Mouse (Mus musculus) hindbrain, embryonic 14.5 days (tissue): ENCODE data around the gene Anapc1. TPM values are rescaled to one million over a fixed set of nuclear protein-coding genes. Genes with fewer than 3 reads are reported as not detected.

ENCODE experiments used
- ATAC-seq: fragments of 200-750 bp; cut with Nextera tagmentation; 2 replicates; pipeline ENCODE4 v1.8.0; 2017; ENCODE audit warnings: moderate number of reproducible peaks, mild to moderate bottlenecking, moderate TSS enrichment, moderate library complexity; ENCODE audit not compliant: low FRiP score
- DNase-seq: peaks from one replicate; pipeline ENCODE4 v3.0.0-alpha.2; 2015; ENCODE audit warnings: low spot score
- H3K27ac ChIP-seq: fragments of 300-500 bp; sonication (generic); 2 replicates; pipeline ENCODE4 v1.5.1; 2014; ENCODE audit warnings: mild to moderate bottlenecking, moderate library complexity
- H3K27me3 ChIP-seq: fragments of 300-500 bp; sonication (generic); 2 replicates; pipeline ENCODE4 v1.6.1; 2014; ENCODE audit warnings: mild to moderate bottlenecking, low read length, mixed read lengths; ENCODE audit not compliant: control insufficient read depth, insufficient read depth
- H3K36me3 ChIP-seq: fragments of 300-500 bp; sonication (generic); replicated peaks from 2 replicates; pipeline ENCODE4 v1.6.1; 2014; ENCODE audit not compliant: control insufficient read depth, insufficient read depth
- H3K4me1 ChIP-seq: fragments of 300-500 bp; sonication (generic); replicated peaks from 2 replicates; pipeline ENCODE4 v1.6.1; 2014; ENCODE audit warnings: antibody characterized with exemption, low read length, mixed read lengths; ENCODE audit not compliant: control insufficient read depth, insufficient read depth
- H3K4me2 ChIP-seq: fragments of 300-500 bp; sonication (generic); replicated peaks from 2 replicates; pipeline ENCODE4 v1.6.1; 2014; ENCODE audit warnings: mild to moderate bottlenecking, moderate library complexity
- H3K4me3 ChIP-seq: fragments of 300-500 bp; sonication (generic); replicated peaks from 2 replicates; pipeline ENCODE4 v1.5.1; 2014; ENCODE audit warnings: mild to moderate bottlenecking, low read length
- H3K9ac ChIP-seq: fragments of 300-500 bp; sonication (generic); 2 replicates; pipeline ENCODE4 v1.6.1; 2014
- H3K9me3 ChIP-seq: fragments of 300-500 bp; sonication (generic); 2 replicates; pipeline ENCODE4 v1.6.1; 2016; ENCODE audit warnings: low read length; ENCODE audit not compliant: control insufficient read depth
- WGBS: fragments of 180-500 bp; shearing (Covaris S2); extraction: QIAGEN DNeasy Blood & Tissue Kit; methylation state at CpG from one replicate; pipeline ENCODE4 v1.1.7; 2014; 5-methylcytosine and 5-hydroxymethylcytosine counted together
- polyA plus RNA-seq: library from polyadenylated mRNA; unstranded; fragments of >200 nt; fragmentation: Nextera tagmentation; extraction: Ambion mirVana; gene quantifications from 2 replicates; pipeline ENCODE4 v1.2.1, GENCODE M21; 2014

Gene Anapc1
- 55.7 and 55.8 TPM in 2 replicates for polyA plus RNA-seq

DNA sequence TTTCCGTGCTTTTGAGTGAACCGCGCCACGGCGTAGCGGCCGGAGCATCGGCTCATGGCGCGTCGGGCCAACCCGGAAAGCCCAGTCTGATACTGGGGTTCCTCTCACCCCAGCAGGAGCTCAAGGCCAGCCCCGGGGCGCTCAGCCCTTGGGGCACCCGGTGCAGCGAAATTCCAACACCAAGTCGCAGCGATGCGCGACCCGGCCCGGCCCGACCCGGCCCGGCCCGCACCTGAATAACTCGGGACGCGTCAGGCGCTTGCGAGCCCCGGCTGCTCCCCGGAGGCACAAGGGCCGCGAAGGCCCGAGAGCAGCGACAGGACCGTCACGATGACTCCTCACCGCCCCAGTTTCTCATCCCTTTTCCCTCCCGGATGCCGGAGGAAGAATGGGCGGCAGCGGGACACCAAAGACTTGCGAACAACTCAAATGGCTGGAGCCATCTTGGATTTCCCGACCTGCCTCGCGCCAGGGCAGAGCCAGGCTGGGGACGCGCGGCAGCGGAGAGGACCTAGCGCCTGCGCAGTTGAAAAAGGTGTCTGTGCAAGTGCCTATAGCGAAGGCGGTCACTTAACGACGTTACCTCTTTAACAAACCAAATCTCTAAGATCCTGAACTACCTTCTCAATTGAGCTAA, at the start of gene Anapc1:
Gene Anapc1 (minus strand): TSS at position 471 of the 637 bp plus-strand sequence.
- under 1% methylated on average over 50 of the region's 58 CpGs for WGBS
- H3K4me2 ChIP-seq = peak within 1 kb of the TSS; percentile 92

GRCm38 (mm10) chr2:128735089-128735488, 47.9 kb upstream of the Anapc1 start:
- Histone ChIP-seq H3K4me2 (no peak overlapping the region), H3K4me3 (no peak overlapping the region), H3K27me3 (no peaks in the 10 kb centered on the region), H3K4me1 (0 out of 2 replicates have a peak, but pooled peaks cover 2% of the 10 kb centered on the region), H3K36me3 (no peaks in the 10 kb centered on the region), H3K27ac (no peak overlapping the region), H3K9me3 (no peaks in the 10 kb centered on the region), H3K9ac (no peak overlapping the region)
- ATAC-seq (no peak), DNase-seq (no peak)
- 63% methylated on average over 3 of the region's 3 CpGs for WGBS

More for the DNA sequence above, at the start of gene Anapc1:
- peak within 1 kb of the TSS; percentile 93 for H3K27ac ChIP-seq
- H3K4me1 ChIP-seq = peaks cover 16% of the 10 kb centered on the region
- peak within 1 kb of the TSS; percentile 100 for H3K4me3 ChIP-seq
- ATAC-seq = peak; percentile 98
- H3K36me3 ChIP-seq = peaks cover 17% of the 10 kb centered on the region
- H3K9ac ChIP-seq = peak within 1 kb of the TSS; percentile 97
- H3K9me3 ChIP-seq = no peaks in the 10 kb centered on the region
- DNase-seq = peak; percentile 92
- no peaks in the 10 kb centered on the region for H3K27me3 ChIP-seq

DNA sequence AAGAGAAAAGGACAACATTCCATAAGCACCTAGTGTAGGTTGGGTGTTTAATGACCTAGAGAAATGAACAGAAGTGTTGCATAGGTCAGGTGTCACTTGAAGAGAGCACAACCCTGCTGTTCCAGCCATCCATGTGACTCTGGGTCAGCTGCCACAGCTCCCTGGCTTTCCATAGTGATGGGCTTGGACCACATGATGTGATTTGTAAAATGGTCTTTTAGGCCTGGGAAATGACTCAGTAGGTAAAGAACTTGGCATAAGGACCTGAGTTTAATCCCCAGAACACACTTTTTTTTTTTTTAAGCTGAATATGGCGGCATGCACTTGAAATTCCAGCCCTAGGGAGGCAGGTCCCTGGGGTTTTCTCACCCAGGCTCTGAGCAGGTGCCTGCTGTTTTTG, 44.8 kb upstream of the Anapc1 start:
- no peak overlapping the region for H3K4me2 ChIP-seq
- DNase-seq (no peak), ATAC-seq (no peak)
- H3K36me3 ChIP-seq = no peaks in the 10 kb centered on the region
- H3K9me3 ChIP-seq = no peaks in the 10 kb centered on the region
- H3K27me3 ChIP-seq = no peaks in the 10 kb centered on the region
- H3K9ac ChIP-seq = no peak overlapping the region
- H3K4me3 ChIP-seq = no peak overlapping the region
- no peak overlapping the region for H3K27ac ChIP-seq
- 0 out of 2 replicates have a peak, but pooled peaks cover 2% of the 10 kb centered on the region for H3K4me1 ChIP-seq
- WGBS = 89% methylated on average over 1 of the region's 1 CpGs

DNA sequence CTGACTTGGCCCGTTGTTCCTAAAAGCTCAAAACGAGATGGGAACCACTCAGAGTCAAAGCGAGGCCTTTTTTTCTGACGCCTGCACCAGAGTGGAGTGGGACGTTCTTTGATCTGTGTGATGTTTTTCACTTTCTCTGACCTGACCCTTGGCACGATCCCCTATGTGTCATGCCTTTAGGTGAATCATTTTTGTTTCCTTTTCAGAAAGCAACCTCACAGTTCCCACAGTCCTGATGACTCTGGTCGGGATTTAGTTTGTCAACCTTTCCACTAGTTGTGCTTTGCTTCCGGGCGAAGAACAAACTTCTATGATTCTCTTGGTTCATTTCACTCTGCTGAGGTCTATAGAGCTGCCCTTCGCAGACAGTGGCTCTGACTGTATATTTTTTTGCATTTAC, 44.3 kb upstream of the Anapc1 start:
- H3K4me2 ChIP-seq = no peak overlapping the region
- H3K27ac ChIP-seq = no peak overlapping the region
- no peaks in the 10 kb centered on the region for H3K36me3 ChIP-seq
- DNase-seq = no peak
- H3K27me3 ChIP-seq = no peaks in the 10 kb centered on the region
- no peak for ATAC-seq
- WGBS = 77% methylated on average over 10 of the region's 10 CpGs
- no peak overlapping the region for H3K9ac ChIP-seq
- H3K4me1 ChIP-seq = 0 out of 2 replicates have a peak, but pooled peaks cover 2% of the 10 kb centered on the region
- H3K9me3 ChIP-seq = no peaks in the 10 kb centered on the region
- H3K4me3 ChIP-seq = no peak overlapping the region

DNA sequence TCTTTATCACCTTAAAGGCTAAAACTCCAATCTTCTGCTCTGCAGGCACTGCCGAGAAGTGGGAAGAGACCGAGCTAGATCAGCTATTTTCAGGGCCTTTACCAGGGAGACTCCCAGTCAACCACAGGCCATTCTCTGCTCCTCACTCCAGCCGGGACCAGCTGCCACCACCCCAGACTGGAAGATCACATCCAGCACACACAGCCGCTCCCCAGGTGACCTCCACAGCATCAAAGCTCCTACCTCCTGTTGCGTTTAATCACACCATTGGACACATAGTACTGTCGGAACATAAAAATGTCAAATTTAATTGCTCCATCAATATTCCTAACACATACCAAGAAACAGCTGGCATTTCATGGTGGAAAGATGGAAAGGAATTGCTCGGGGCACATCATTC, 42.0 kb upstream of the Anapc1 start:
- 72% methylated on average over 7 of the region's 7 CpGs for WGBS
- ATAC-seq = no peak
- no peaks in the 10 kb centered on the region for H3K27me3 ChIP-seq
- H3K9ac ChIP-seq = no peak overlapping the region
- H3K36me3 ChIP-seq = no peaks in the 10 kb centered on the region
- no peaks in the 10 kb centered on the region for H3K4me1 ChIP-seq
- no peak overlapping the region for H3K4me2 ChIP-seq
- H3K27ac ChIP-seq = no peak overlapping the region
- DNase-seq = no peak
- no peaks in the 10 kb centered on the region for H3K9me3 ChIP-seq
- no peak overlapping the region for H3K4me3 ChIP-seq

DNA sequence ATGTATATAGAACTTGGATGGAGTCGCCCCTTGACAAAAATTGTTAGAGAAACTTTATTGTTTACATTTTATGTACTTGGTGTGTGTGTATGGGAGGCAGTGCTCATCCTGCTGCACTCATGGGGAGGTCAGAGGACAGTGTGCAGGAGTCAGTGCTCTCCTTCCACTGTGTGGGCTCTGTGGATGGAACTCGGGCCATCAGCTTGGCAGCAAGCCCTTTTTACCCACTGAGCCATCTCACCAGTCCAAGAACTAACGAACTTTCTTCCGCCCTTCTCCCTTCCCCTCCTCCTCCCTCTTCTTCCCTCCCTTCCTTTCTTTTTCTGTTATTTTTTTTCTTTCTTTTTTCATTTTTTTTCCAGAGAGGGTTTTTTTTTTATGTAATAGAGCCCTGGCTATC, 40.9 kb upstream of the Anapc1 start:
- Histone ChIP-seq H3K9me3 (no peaks in the 10 kb centered on the region), H3K9ac (no peak overlapping the region), H3K4me3 (no peak overlapping the region), H3K4me1 (no peaks in the 10 kb centered on the region), H3K4me2 (no peak overlapping the region), H3K27ac (no peak overlapping the region), H3K27me3 (no peaks in the 10 kb centered on the region), H3K36me3 (no peaks in the 10 kb centered on the region)
- no peak for ATAC-seq
- WGBS = 79% methylated on average over 4 of the region's 4 CpGs
- no peak for DNase-seq

- Histone ChIP-seq H3K4me2 (no peak overlapping the region), H3K27ac (no peak overlapping the region), H3K4me1 (no peaks in the 10 kb centered on the region), H3K9ac (no peak overlapping the region), H3K4me3 (no peak overlapping the region), H3K36me3 (no peaks in the 10 kb centered on the region), H3K9me3 (no peaks in the 10 kb centered on the region), H3K27me3 (no peaks in the 10 kb centered on the region)
- DNase-seq = no peak
- ATAC-seq = no peak
- WGBS = 55% methylated on average over 3 of the region's 3 CpGs
These were observed 40.4 kb upstream of the Anapc1 start for GRCm38 (mm10) chr2:128727552-128727951.

- DNase-seq (no peak), ATAC-seq (no peak)
- H3K9me3 ChIP-seq = no peaks in the 10 kb centered on the region
- 88% methylated on average over 7 of the region's 7 CpGs for WGBS
- H3K9ac ChIP-seq = no peak overlapping the region
- no peaks in the 10 kb centered on the region for H3K36me3 ChIP-seq
- H3K27ac ChIP-seq = no peak overlapping the region
- H3K4me3 ChIP-seq = no peak overlapping the region
- no peaks in the 10 kb centered on the region for H3K4me1 ChIP-seq
- no peaks in the 10 kb centered on the region for H3K27me3 ChIP-seq
- no peak overlapping the region for H3K4me2 ChIP-seq
These were observed 39.4 kb upstream of the Anapc1 start for GRCm38 (mm10) chr2:128726626-128727025.

GRCm38 (mm10) chr2:128726067-128726466, 38.9 kb upstream of the Anapc1 start:
- ATAC-seq (no peak), DNase-seq (no peak)
- Histone ChIP-seq H3K36me3 (no peaks in the 10 kb centered on the region), H3K4me3 (no peak overlapping the region), H3K4me2 (no peak overlapping the region), H3K9me3 (no peaks in the 10 kb centered on the region), H3K4me1 (no peaks in the 10 kb centered on the region), H3K27me3 (no peaks in the 10 kb centered on the region), H3K9ac (no peak overlapping the region), H3K27ac (no peak overlapping the region)
- WGBS = 87% methylated on average over 5 of the region's 5 CpGs
